Mouse (Mus musculus) thymus, adult 2 months (tissue): ENCODE results near the gene Ascc2. TPM values are rescaled to one million over a fixed set of nuclear protein-coding genes. Genes with fewer than 3 reads are reported as not detected.
"Not testable (repeated sequence)": the region's sequence is repeated elsewhere in the genome, so short reads cannot be mapped to it uniquely, and the experiment has no call there.

ENCODE experiments used
- DNase-seq: peaks from one replicate; pipeline ENCODE4 v3.0.0; 2021
- H3K27ac ChIP-seq: fragments of 200-500 bp; 2 replicates; pipeline ENCODE4 v1.5.1; 2012; ENCODE audit warnings: low read length, control low read depth; ENCODE audit not compliant: control insufficient read depth, insufficient read depth
- H3K27me3 ChIP-seq: fragments of 200-500 bp; 2 replicates; pipeline ENCODE4 v1.6.1; 2012; ENCODE audit warnings: mild to moderate bottlenecking, low read length, moderate library complexity, mixed read lengths; ENCODE audit not compliant: control insufficient read depth, insufficient read depth
- H3K36me3 ChIP-seq: fragments of 200-500 bp; 2 replicates; pipeline ENCODE4 v1.6.1; 2012; ENCODE audit warnings: mild to moderate bottlenecking, low read length, moderate library complexity; ENCODE audit not compliant: control insufficient read depth, insufficient read depth
- H3K4me1 ChIP-seq: fragments of 200-500 bp; replicated peaks from 2 replicates; pipeline ENCODE4 v1.6.1; 2012; ENCODE audit warnings: low read length; ENCODE audit not compliant: control insufficient read depth, insufficient read depth
- H3K4me3 ChIP-seq: fragments of 200-500 bp; 2 replicates; pipeline ENCODE4 v1.5.1; 2012; ENCODE audit warnings: mild to moderate bottlenecking, low read length, control low read depth, moderate library complexity; ENCODE audit not compliant: control insufficient read depth, insufficient read depth
- CTCF ChIP-seq: fragments of 200-500 bp; IDR thresholded peaks from 2 replicates; pipeline ENCODE4 v1.5.1; 2012; ENCODE audit warnings: mild to moderate bottlenecking, control low read depth, low read length, moderate library complexity, borderline replicate concordance; ENCODE audit not compliant: control insufficient read depth, poor library complexity, insufficient read depth; ENCODE audit errors: extremely low read depth
- POLR2A ChIP-seq: fragments of 200-500 bp; IDR thresholded peaks from 2 replicates; pipeline ENCODE4 v1.6.1; 2012; ENCODE audit warnings: mild to moderate bottlenecking, low read length, control low read depth, moderate library complexity; ENCODE audit not compliant: control insufficient read depth, poor library complexity, insufficient read depth; ENCODE audit errors: extremely low read depth
- WGBS: fragments of 180-500 bp; shearing (Covaris S2); methylation state at CpG from one replicate; pipeline ENCODE4 v1.1.7; 2018; 5-methylcytosine and 5-hydroxymethylcytosine counted together
- polyA plus RNA-seq: library from polyadenylated mRNA; depleted of rRNA; stranded (reverse); fragments of >200 nt; gene quantifications from 2 replicates; pipeline ENCODE4 v1.2.3, GENCODE M21; 2012

The Ascc2 gene
- polyA plus RNA-seq, 1 experiment = 26.0 TPM

DNA sequence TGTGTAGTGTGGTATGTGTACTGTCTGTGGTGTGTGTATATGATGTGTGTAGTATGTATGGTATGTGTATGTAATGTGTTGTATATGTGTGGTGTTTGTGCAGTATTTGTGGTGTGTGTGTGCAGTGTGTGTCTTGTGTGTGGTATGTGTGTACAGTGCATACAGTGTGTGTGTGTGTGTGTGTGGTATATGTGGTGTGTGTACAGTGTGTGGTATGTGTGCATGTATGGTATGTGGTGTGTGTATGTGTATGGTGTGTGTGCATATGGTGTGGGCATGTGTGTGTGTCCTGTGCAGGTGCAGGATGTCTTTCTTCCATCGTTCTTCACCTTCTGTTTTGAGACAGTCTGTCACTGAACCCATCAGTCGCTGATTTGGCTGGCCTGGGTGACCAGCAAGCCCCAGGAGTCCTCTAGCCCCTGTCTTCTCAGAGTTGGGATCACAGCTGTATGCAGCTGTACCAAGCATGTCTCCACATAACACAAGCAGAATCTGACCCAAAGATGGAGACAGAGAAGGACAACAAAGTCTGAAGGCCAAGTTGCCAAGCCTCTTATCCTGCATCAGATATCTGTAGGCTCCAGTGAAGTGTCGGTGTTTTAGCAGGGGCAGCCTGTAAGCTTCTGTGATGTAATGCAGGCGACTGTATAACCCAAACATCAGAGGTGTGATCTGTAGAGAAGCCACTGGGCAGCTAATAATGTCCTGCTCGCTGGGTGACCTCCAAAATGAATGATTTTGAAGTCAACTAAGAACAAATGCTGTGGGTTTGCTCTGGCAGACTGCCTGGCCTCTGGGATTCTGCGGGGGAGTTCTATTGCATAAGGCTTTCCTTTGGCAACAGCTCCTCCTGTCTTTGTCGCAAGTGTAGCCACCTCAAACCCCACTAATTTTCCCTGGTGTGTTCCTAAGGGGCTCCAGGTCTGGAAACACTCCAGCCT lies 59.8 kb downstream of the Ascc2 start:
- 57% methylated on average over 7 of the region's 7 CpGs for WGBS
- Histone ChIP-seq H3K27ac (no peak overlapping the region), H3K27me3 (no peaks in the 10 kb centered on the region), H3K36me3 (peaks cover 8% of the 10 kb centered on the region; the same call in 1 of the 2 replicates), H3K4me1 (no peaks in the 10 kb centered on the region), H3K4me3 (no peak overlapping the region)
- DNase-seq = no peak
- TF ChIP-seq POLR2A = no peak
- no peak for TF ChIP-seq CTCF

- TF ChIP-seq CTCF (no peak), POLR2A (no peak)
- Histone ChIP-seq H3K27me3 (no peaks in the 10 kb centered on the region), H3K36me3 (peaks cover 8% of the 10 kb centered on the region; the same call in 1 of the 2 replicates), H3K27ac (no peak overlapping the region), H3K4me3 (no peak overlapping the region), H3K4me1 (peaks cover 7% of the 10 kb centered on the region)
- WGBS = 97% methylated on average over 8 of the region's 8 CpGs
- DNase-seq = no peak
Measured at GRCm38 (mm10) chr11:4700726-4701125, 63.2 kb downstream of the Ascc2 start.

- 4% methylated on average over 12 of the region's 12 CpGs for WGBS
- no peak for TF ChIP-seq CTCF
- no peak for TF ChIP-seq POLR2A
- Histone ChIP-seq H3K27ac (no peak overlapping the region), H3K4me1 (peaks cover 7% of the 10 kb centered on the region), H3K27me3 (no peaks in the 10 kb centered on the region), H3K36me3 (peaks cover 8% of the 10 kb centered on the region; the same call in 1 of the 2 replicates), H3K4me3 (peak overlapping the region; percentile 87)
- no peak for DNase-seq
Measured at GRCm38 (mm10) chr11:4703688-4704071, 66.1 kb downstream of the Ascc2 start.

DNA sequence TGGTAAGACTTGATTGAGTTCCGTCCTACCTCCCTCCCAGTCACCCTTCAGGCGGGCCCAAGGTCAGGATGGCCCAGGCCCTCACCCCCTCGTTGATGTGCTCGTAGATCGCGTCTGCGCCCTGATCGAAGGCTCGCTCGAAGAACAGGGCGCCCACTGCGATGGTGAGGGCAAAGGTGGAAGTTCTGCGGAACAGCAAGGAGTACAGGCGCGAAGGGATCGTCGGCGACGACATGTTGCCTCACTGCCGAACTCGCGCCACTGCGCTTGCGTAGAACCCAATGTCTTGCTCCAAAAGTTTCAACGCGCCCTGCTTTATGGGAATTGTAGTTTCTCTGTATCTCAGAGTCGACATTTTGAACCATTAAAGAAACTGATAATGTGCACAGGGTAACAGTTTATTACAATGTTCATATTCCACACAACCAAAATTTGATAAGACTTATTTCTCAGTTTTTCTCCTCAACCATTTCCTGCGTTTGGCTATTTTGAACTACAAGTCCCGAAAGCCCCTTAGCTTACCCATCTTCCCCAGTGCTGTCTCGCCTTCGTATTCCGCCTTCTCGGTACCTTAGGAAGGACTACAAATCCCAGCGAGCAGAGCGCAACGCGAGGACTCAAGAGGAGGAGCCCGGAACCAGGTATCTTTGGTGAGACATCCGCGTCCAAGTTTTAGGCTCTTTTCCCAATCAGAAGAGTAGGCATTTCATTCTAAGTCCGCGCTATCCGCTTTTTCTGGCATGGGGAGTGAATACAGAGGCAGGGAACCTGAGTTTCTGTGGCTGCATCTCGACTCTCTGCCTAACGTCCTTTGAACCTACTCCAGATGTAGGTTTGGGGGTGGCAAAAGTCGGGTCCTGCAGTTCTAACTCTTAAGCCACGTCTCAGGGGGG lies 66.8 kb downstream of the Ascc2 start, which contains the start of the genes Uqcr10 and Zmat5:
Uqcr10 (minus strand) TSS at position 271 of the 893 bp plus-strand sequence.
Zmat5 (plus strand) TSS at position 607 of the 893 bp plus-strand sequence.
- TF ChIP-seq CTCF = 0 out of 2 replicates have a peak, but pooled peaks have one; percentile 19
- peak; percentile 86 for TF ChIP-seq POLR2A
- under 1% methylated on average over 47 of the region's 47 CpGs for WGBS
- H3K36me3 ChIP-seq = peaks cover 8% of the 10 kb centered on the region; the same call in 1 of the 2 replicates
- peaks cover 7% of the 10 kb centered on the region for H3K4me1 ChIP-seq
- peak within 1 kb of the TSS; percentile 34; the same call in 1 of the 2 replicates for H3K27ac ChIP-seq
- DNase-seq = peak; percentile 89
- H3K27me3 ChIP-seq = no peaks in the 10 kb centered on the region
- H3K4me3 ChIP-seq = peak within 1 kb of the TSS; percentile 87

GRCm38 (mm10) chr11:4705178-4705577 lies 67.6 kb downstream of the Ascc2 start:
- peaks cover 8% of the 10 kb centered on the region; the same call in 1 of the 2 replicates for H3K36me3 ChIP-seq
- no peak for TF ChIP-seq POLR2A
- no peak for TF ChIP-seq CTCF
- 18% methylated on average over 4 of the region's 4 CpGs for WGBS
- H3K4me3 ChIP-seq = peak overlapping the region; percentile 59
- H3K27ac ChIP-seq = peak overlapping the region; percentile 34; the same call in 1 of the 2 replicates
- H3K4me1 ChIP-seq = peaks cover 7% of the 10 kb centered on the region
- no peaks in the 10 kb centered on the region for H3K27me3 ChIP-seq
- DNase-seq = no peak

- not testable (repeated sequence) for H3K4me1 ChIP-seq
Measured at GRCm38 (mm10) chr11:4710188-4710587, 72.6 kb downstream of the Ascc2 start.

More at GRCm38 (mm10) chr11:4710188-4710587, 72.6 kb downstream of the Ascc2 start:
- not testable (repeated sequence) for H3K27ac ChIP-seq, H3K36me3 ChIP-seq, H3K27me3 ChIP-seq, DNase-seq, H3K4me3 ChIP-seq
- whole genome bisulfite sequencing = 88% methylated on average over 4 of the region's 4 CpGs
